Mouse (Mus musculus): ENCODE results near the gene Stambpl1.

- no peak for TF ChIP-seq POLR2A (IDR thresholded peaks at IDR 0.05; ENCODE audit: insufficient read depth, low read length)
- TF ChIP-seq CTCF (IDR thresholded peaks at IDR 0.05; ENCODE audit: low read depth, low read length) = no peak
- no peak for TF ChIP-seq EP300 (IDR thresholded peaks at IDR 0.05; ENCODE audit: insufficient read depth, low read depth, low read length)
Measured at GRCm38 (mm10) chr19:34287221-34287620, 95.2 kb downstream of the Stambpl1 start.
